Mouse (Mus musculus): Measurements from ENCODE around the gene Rxfp4.
"Not testable (repeated sequence)": the region's sequence is repeated elsewhere in the genome, so short reads cannot be mapped to it uniquely, and the experiment has no call there.

The Rxfp4 gene

DNA sequence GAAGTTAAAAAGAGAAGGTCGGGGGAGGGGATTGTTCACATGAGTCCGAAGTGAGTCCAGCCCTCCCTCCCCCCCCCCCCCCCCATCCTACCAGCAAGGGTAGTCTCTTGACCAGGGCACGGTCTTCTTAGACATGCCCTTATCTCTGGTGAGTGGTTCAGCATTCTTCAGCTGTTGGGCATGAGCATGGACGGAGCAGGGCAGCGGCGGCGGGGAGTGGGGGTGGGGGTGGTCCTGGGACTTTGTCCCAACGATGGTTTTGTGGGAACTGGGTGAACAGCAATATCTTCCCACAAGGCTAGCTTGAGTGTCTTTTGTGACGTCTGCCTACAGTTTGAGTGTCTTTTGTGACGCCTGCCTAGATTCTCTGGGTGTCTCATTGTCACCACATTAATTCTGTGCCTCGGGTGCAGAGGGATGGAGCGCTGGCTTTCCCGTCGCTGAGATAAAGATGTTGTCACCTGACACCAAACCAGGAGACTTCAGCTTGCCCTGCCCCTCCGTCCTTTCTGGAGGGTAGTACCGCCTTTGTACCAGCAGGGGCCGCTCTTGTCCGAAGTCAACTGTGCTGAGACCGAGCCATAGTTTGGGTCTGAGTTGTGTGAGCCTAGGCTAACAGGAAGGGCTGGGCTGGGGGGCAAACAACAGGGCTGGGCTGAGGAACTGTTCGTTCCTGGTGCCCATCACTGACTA, 45.7 kb downstream of the Rxfp4 start:
- DNase-seq, result peak; percentile 75 to 77

- DNase-seq, result not testable (repeated sequence)
These were observed 47.3 kb downstream of the Rxfp4 start, which contains the start of gene Arhgef2 for GRCm38 (mm10) chr3:88605666-88606065. Gene Arhgef2 (plus strand): TSS chr3:88605966.

DNA sequence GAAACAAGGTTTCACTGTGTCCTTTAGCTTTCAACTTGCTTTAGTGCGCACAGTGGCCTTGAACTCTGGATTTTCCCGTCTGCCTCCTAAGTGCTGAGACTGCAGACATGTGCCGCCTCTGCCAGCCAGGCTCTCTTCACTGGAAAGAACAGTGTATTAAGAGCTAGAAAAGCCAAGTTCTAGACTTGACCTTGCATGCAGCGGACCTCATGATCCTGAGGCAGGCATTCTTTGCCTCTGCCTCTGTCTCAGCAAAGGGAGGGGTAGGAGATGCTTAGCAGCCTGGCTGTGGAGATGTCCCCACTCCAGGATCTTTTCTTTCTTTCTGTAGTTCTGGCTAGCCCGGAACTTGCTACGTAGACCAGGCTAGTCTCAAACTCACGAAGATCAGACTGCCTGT, 48.1 kb downstream of the Rxfp4 start:
- DNase-seq, result no peak

GRCm38 (mm10) chr3:88603714-88604161, 49.2 kb downstream of the Rxfp4 start:
- DNase-seq, result peak; percentile 46 to 60

DNA sequence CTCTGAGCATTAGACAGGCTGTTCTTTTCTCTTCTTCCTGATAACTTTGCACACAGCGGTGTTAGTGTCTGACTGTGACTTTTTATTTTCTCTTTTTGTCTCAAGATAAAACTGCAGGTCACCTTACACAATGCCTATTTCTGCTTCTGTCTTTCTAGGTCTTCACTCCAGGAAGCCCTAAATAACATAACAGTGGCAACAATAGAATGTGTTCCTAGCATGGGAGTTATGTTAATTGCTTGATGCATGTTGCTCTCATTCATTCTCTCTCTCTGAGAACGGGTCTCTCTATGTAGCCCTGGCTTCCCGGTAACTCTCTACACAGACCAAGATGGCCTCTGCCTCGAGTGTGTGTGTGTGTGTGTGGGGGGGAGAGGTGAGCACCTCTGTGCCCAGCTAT, 50.5 kb downstream of the Rxfp4 start:
- DNase-seq, result no peak
